Mouse (Mus musculus) frontal cortex, postnatal 25 days (tissue): ENCODE measurements around the gene Mymk.

ENCODE experiments used
- DNase-seq, 2 experiments: peaks; one replicate each; pipeline ENCODE4 v3.0.0; 2022; ENCODE audit warnings: low spot score in 2 of 2

The Mymk gene

GRCm38 (mm10) chr2:27036003-27036402 lies 36.0 kb downstream of the Mymk start:
- no peak for DNase-seq

GRCm38 (mm10) chr2:27032361-27032760 lies 39.6 kb downstream of the Mymk start:
- no peak for DNase-seq

GRCm38 (mm10) chr2:27028437-27029015 lies 43.5 kb downstream of the Mymk start:
- DNase-seq = no peak

DNA sequence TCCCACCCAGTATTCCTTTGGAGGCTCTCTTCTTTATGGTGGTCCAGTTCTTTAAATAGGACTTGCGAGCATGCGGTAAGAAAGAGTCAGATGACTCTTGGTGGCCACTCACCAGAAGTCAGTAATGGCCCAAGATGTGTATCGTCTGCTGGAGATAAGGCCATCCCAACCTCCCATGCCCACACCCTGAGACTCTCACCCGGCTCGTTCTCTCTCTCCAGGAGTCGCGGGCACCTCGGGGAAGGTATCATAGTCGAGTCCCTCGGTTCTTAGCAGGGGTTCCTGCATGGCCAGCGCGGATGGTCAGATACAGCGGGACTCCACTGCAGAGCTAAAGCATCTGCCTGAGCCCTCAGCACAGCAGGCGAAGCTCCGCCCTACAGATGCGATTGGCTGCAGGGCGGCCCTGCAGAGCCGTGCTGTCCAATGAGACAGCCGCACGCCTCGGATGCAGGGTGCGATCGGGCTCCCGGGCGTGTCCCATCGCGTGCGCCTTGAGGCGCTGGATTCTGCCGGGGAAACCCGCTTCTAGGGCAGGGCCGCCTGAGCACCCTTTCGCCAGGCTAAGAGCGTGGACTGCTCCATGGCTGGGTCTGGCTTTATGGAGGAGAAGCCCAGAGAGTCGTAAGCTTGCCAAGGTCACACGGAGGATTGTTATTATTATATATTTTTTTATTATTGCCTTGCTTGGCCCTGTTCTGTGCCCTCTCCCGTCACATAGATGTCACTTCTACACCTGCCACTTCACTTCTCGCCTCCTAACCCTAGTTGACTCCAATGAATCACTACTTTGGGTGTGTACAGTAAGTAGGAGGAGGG lies 44.2 kb downstream of the Mymk start, which contains the start of gene Slc2a6:
Gene Slc2a6, minus strand, starts transcription at position 381 of the 819 bp plus-strand sequence.
- DNase-seq = peak; percentile 67 to 84

GRCm38 (mm10) chr2:27026857-27027617 lies 44.9 kb downstream of the Mymk start:
- DNase-seq = no peak

- DNase-seq = no peak
Observed at GRCm38 (mm10) chr2:27026332-27026731, 45.6 kb downstream of the Mymk start.

- no peak for DNase-seq
Observed at GRCm38 (mm10) chr2:27025545-27025944, 46.4 kb downstream of the Mymk start.

- no peak for DNase-seq
Observed at GRCm38 (mm10) chr2:27024136-27024535, 47.8 kb downstream of the Mymk start.

DNA sequence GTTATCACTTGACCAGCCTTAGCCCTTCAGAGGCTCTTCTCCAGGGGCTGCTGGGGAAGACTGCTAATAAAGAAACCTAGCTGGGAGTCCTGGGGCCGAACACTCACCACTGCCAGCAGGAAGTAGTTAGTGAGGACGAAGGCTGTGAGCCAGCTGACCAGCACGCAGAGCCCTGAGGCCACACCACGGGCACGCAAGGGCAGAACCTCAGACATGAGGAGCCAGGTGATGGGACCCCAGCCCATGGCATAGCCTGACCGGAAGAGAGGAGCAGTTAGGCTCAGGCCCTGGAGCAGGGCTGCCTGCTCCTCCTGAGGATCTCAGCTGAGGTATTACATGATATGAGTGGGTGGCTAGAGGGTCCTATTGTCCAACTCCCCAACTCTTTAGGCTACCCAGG lies 49.4 kb downstream of the Mymk start:
- DNase-seq = no peak

DNA sequence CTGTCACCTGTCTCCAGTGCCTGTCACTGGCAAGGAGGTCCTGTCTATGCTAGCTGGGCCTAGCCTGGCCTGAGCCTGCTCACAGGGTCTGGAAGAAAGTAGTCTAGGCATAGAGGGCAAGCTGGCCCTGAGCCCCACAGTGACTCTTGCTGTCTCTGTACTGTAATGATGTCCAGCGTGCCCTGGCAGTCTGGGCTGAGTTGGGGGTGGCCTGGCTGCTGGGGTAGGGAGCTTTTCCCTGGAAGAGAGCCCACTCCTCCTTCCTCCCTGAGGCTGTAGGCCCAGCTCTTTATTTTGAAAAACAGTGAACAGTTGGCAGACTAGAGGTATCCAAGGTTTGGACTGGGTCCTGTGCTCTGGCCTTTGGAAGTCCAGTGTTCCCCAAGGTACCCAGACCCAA lies 50.9 kb downstream of the Mymk start:
- DNase-seq = no peak

- DNase-seq = no peak
Observed at GRCm38 (mm10) chr2:27019530-27019929, 52.4 kb downstream of the Mymk start.

DNA sequence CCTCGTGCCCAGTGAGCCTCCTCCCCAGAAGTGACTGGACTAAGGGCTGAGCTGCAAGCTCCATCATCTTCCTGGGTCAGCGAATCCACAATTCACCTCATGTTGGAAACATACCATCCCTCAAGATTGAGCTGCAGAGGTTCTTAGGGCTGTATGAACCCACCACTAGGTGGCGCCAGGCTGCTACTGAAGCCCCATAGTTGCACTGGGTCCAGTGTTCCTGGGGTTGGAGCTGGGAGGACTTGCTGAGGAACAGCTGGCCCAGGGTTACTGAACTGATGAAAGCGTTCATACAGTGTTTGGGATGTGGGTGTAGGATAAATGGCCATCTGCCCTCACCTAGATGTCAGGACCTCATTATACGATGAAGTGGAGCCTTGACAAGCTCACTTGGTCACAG lies 54.2 kb downstream of the Mymk start:
- DNase-seq = peak; percentile 67 to 68
